Mouse (Mus musculus) hindbrain, embryonic 11.5 days (tissue): ENCODE measurements at regions not wholly inside any gene's neighbourhood (a gene's known extent, or its start where the extent isn't known, plus 50 kb on each side); places are given as distances from the start of the nearest gene placed in this dataset.

Experiments
- ATAC-seq: fragments of 200-750 bp; cut with Nextera tagmentation; 2 replicates; pipeline ENCODE4 v1.8.0; 2017; ENCODE audit warnings: mild to moderate bottlenecking, moderate TSS enrichment, moderate library complexity; ENCODE audit not compliant: low FRiP score
- DNase-seq: peaks from one replicate; pipeline ENCODE4 v3.0.0-alpha.2; 2015; ENCODE audit warnings: low spot score
- H3K27ac ChIP-seq: fragments of 300-500 bp; sonication (generic); 2 replicates; pipeline ENCODE4 v1.5.1; 2014; ENCODE audit warnings: mild to moderate bottlenecking, low read depth, low read length
- H3K27me3 ChIP-seq: fragments of 300-500 bp; sonication (generic); 2 replicates; pipeline ENCODE4 v1.6.1; 2014; ENCODE audit warnings: mild to moderate bottlenecking, low read length, moderate library complexity, mixed read lengths; ENCODE audit not compliant: control insufficient read depth, insufficient read depth
- H3K36me3 ChIP-seq: fragments of 300-500 bp; sonication (generic); 2 replicates; pipeline ENCODE4 v1.6.1; 2014; ENCODE audit warnings: mild to moderate bottlenecking, low read length, moderate library complexity, mixed read lengths; ENCODE audit not compliant: control insufficient read depth, insufficient read depth
- H3K4me1 ChIP-seq: fragments of 300-500 bp; sonication (generic); replicated peaks from 2 replicates; pipeline ENCODE4 v1.6.1; 2014; ENCODE audit warnings: low read length, mixed read lengths; ENCODE audit not compliant: control insufficient read depth, insufficient read depth
- H3K4me2 ChIP-seq: fragments of 300-500 bp; sonication (generic); replicated peaks from 2 replicates; pipeline ENCODE4 v1.6.1; 2014; ENCODE audit warnings: mild to moderate bottlenecking, low read depth, low read length
- H3K4me3 ChIP-seq: fragments of 300-500 bp; sonication (generic); 2 replicates; pipeline ENCODE4 v1.5.1; 2014; ENCODE audit warnings: low read depth, low read length
- H3K9ac ChIP-seq: fragments of 300-500 bp; sonication (generic); 2 replicates; pipeline ENCODE4 v1.6.1; 2014; ENCODE audit warnings: low read depth, low read length
- H3K9me3 ChIP-seq: fragments of 300-500 bp; sonication (generic); 2 replicates; pipeline ENCODE4 v1.6.1; 2016; ENCODE audit warnings: low read length; ENCODE audit not compliant: control insufficient read depth
- WGBS: fragments of 180-500 bp; shearing (Covaris S2); extraction: QIAGEN DNeasy Blood & Tissue Kit; methylation state at CpG from one replicate; pipeline ENCODE4 v1.1.7; 2014; 5-methylcytosine and 5-hydroxymethylcytosine counted together

- no peak overlapping the region for H3K4me3 ChIP-seq
- peaks cover 2% of the 10 kb centered on the region; the same call in 1 of the 2 replicates for H3K4me1 ChIP-seq
- H3K4me2 ChIP-seq, result no peak overlapping the region
- no peak overlapping the region for H3K9ac ChIP-seq
- no peak for DNase-seq
- WGBS, result 8% methylated on average over 6 of the region's 6 CpGs
- no peaks in the 10 kb centered on the region for H3K36me3 ChIP-seq
- 0 out of 2 replicates have a peak, but pooled peaks cover 2% of the 10 kb centered on the region for H3K27me3 ChIP-seq
- H3K9me3 ChIP-seq, result no peaks in the 10 kb centered on the region
- no peak overlapping the region for H3K27ac ChIP-seq
- ATAC-seq, result peak; percentile 45; the same call in 1 of the 2 replicates
These were observed 282.9 kb upstream of the Irx2 start for GRCm38 (mm10) chr13:72345647-72346133.

GRCm38 (mm10) chr13:72346207-72346943 is 282.2 kb upstream of the Irx2 start:
- Histone ChIP-seq H3K9me3 (no peaks in the 10 kb centered on the region), H3K4me2 (no peak overlapping the region), H3K36me3 (no peaks in the 10 kb centered on the region), H3K9ac (no peak overlapping the region), H3K27ac (no peak overlapping the region), H3K4me3 (no peak overlapping the region), H3K27me3 (0 out of 2 replicates have a peak, but pooled peaks cover 2% of the 10 kb centered on the region), H3K4me1 (peaks cover 2% of the 10 kb centered on the region; the same call in 1 of the 2 replicates)
- WGBS, result 32% methylated on average over 21 of the region's 21 CpGs
- DNase-seq (peak; percentile 38), ATAC-seq (peak; percentile 57)

- Histone ChIP-seq H3K27ac (no peak overlapping the region), H3K36me3 (no peaks in the 10 kb centered on the region), H3K9ac (no peak overlapping the region), H3K4me2 (no peak overlapping the region), H3K27me3 (0 out of 2 replicates have a peak, but pooled peaks cover 2% of the 10 kb centered on the region), H3K9me3 (no peaks in the 10 kb centered on the region), H3K4me3 (no peak overlapping the region), H3K4me1 (peaks cover 2% of the 10 kb centered on the region; the same call in 1 of the 2 replicates)
- ATAC-seq (no peak), DNase-seq (no peak)
- WGBS, result 86% methylated on average over 14 of the region's 14 CpGs
These were observed 281.6 kb upstream of the Irx2 start for GRCm38 (mm10) chr13:72346944-72347586.

- Histone ChIP-seq H3K27ac (no peak overlapping the region), H3K4me3 (no peak overlapping the region), H3K4me1 (no peaks in the 10 kb centered on the region), H3K4me2 (0 out of 2 replicates have a peak overlapping the region, but pooled peaks have one; percentile 8), H3K9ac (no peak overlapping the region), H3K9me3 (no peaks in the 10 kb centered on the region), H3K36me3 (no peaks in the 10 kb centered on the region), H3K27me3 (no peaks in the 10 kb centered on the region)
- DNase-seq, result peak; percentile 46
- 41% methylated on average over 18 of the region's 18 CpGs for WGBS
- ATAC-seq, result peak; percentile 71
These were observed 275.9 kb upstream of the Irx2 start for GRCm38 (mm10) chr13:72352641-72353181.

- DNase-seq (no peak), ATAC-seq (no peak)
- Histone ChIP-seq H3K27me3 (no peaks in the 10 kb centered on the region), H3K4me1 (no peaks in the 10 kb centered on the region), H3K27ac (no peak overlapping the region), H3K4me3 (no peak overlapping the region), H3K9me3 (no peaks in the 10 kb centered on the region), H3K4me2 (no peak overlapping the region), H3K9ac (no peak overlapping the region), H3K36me3 (no peaks in the 10 kb centered on the region)
- 91% methylated on average over 1 of the region's 1 CpGs for WGBS
These were observed 273.3 kb upstream of the Irx2 start for GRCm38 (mm10) chr13:72355297-72355696.

GRCm38 (mm10) chr13:72355821-72356220 is 272.8 kb upstream of the Irx2 start:
- Histone ChIP-seq H3K9me3 (no peaks in the 10 kb centered on the region), H3K27ac (no peak overlapping the region), H3K9ac (no peak overlapping the region), H3K36me3 (no peaks in the 10 kb centered on the region), H3K27me3 (no peaks in the 10 kb centered on the region), H3K4me3 (no peak overlapping the region), H3K4me2 (no peak overlapping the region), H3K4me1 (no peaks in the 10 kb centered on the region)
- WGBS, result 71% methylated on average over 3 of the region's 3 CpGs
- DNase-seq (no peak), ATAC-seq (no peak)

GRCm38 (mm10) chr13:72358243-72358904 is 270.2 kb upstream of the Irx2 start:
- no peak overlapping the region for H3K4me2 ChIP-seq
- 44% methylated on average over 8 of the region's 8 CpGs for WGBS
- no peak for DNase-seq

GRCm38 (mm10) chr13:72365534-72366271 is 262.9 kb upstream of the Irx2 start:
- DNase-seq (peak; percentile 65), ATAC-seq (peak; percentile 84)
- Histone ChIP-seq H3K4me2 (peak overlapping the region; percentile 12), H3K4me1 (peaks cover 4% of the 10 kb centered on the region; the same call in 1 of the 2 replicates), H3K27ac (peak overlapping the region; percentile 51; the same call in 1 of the 2 replicates), H3K27me3 (no peaks in the 10 kb centered on the region), H3K36me3 (no peaks in the 10 kb centered on the region), H3K9me3 (no peaks in the 10 kb centered on the region), H3K9ac (no peak overlapping the region), H3K4me3 (no peak overlapping the region)
- 14% methylated on average over 24 of the region's 24 CpGs for WGBS

More at GRCm38 (mm10) chr13:72358243-72358904, 270.2 kb upstream of the Irx2 start:
- no peak overlapping the region for H3K4me3 ChIP-seq
- no peak for ATAC-seq
- H3K27ac ChIP-seq, result no peak overlapping the region
- H3K27me3 ChIP-seq, result no peaks in the 10 kb centered on the region
- H3K36me3 ChIP-seq, result no peaks in the 10 kb centered on the region
- H3K9ac ChIP-seq, result no peak overlapping the region
- no peaks in the 10 kb centered on the region for H3K4me1 ChIP-seq
- no peaks in the 10 kb centered on the region for H3K9me3 ChIP-seq
